Mouse (Mus musculus) layer of hippocampus, postnatal 25 days (tissue): ENCODE data around the gene Ddr1. TPM values are rescaled to one million over a fixed set of nuclear protein-coding genes. Genes with fewer than 3 reads are reported as not detected.

ENCODE experiments used
- DNase-seq, 2 experiments: peaks; one replicate each; pipeline ENCODE4 v3.0.0; 2022; ENCODE audit warnings: mixed read lengths in 2 of 2, low spot score in 1 of 2; ENCODE audit errors: extremely low spot score in 1 of 2
- total RNA-seq, 2 experiments: library from RNA; stranded (reverse); gene quantifications; 2 replicates each; pipeline ENCODE4 v1.2.3; 2021

Gene Ddr1
- total RNA-seq, 2 experiments from 2014 or later = 78.5 to 82.0 TPM

DNA sequence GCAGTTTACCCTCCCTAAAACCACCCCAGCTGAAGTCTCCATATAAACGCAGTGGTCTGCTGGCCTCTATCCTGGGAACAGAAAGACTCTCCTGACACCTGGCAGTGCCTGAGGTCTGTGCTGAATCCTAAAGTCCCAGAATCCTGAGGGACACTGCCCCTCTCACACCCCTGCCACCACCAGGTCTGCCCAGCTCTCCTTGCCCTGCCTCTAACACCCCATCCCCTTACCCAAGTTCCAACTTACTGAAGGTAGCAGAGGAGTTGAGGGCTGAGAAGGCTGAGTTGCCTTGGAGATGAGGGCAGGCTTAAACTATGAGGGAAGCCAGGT is 7.0 kb downstream of the Ddr1 start:
- no peak for DNase-seq

DNA sequence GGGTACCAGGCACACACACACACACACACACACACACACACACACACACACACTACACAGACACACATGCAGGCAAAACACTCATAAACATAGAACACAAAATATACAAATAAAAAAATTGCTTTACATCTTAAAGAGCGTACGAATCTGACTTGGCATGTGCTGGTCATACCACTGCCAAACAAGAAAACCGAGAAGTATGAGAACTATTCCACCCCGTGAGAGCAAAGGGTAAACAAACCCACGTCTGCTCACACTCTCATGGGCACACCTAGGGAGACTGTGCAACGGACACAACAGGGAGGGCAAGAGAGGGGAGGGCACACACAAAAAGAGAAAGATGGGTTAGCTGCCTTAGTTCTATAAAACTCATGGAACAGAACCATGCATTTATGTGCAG is 7.7 kb downstream of the Ddr1 start:
- DNase-seq = no peak

DNA sequence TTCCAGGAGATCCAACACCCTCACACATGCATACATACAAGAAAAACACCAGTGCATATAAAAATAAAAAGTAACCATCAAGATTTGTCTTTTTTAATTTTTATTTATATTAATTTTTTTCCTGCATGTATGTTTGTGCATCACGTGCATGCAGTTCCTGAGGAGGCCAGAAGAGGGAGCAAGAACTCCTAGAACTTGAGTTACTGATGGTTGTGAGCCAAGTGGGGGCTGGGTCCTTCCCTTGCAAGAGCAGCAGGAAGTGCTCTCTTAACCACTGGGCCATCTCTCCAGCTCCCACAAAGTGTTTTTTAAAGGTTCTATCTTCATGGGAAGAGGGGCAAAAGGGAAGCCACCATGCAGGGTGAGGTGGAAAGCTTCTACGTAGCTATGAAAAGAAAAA is 9.1 kb downstream of the Ddr1 start:
- DNase-seq = no peak

DNA sequence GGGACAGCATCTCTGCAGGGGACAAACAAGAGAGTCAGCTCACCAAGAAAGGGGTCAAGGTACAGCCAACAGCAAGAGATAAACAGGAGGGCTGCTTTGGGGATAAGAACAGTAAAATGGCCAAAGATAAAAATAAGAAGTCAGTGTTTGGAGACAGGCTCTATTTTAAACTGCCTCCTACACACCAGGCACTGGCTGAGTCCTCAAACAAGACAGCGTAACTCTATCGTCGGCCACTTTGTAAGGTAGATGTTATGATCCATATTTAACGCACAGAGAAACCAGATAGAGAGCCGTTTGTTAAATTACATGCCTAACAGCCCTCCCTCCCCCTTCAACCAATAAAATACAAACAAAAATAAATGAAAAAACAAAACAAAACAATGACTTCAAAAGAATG is 10.5 kb downstream of the Ddr1 start:
- no peak for DNase-seq

DNA sequence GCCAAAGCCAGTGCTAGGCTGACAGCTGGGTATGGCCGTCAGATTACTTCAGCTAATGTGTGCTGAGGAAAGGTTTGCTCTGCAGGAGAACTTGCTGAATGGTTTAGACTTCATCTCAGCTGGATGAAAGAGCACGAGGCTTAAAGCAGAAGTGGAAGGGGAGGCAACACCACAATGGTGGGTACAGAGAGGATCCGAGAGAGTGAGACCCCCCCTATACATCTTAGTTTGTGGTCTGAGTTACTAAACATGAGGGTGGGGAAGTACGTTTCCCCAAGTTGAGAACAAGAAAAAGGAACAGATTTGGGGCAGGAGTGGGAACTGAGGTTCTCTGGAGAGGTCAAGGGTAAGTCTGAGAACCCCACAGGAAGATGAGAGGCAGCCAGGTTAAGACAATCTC is 12.1 kb downstream of the Ddr1 start:
- DNase-seq = no peak

DNA sequence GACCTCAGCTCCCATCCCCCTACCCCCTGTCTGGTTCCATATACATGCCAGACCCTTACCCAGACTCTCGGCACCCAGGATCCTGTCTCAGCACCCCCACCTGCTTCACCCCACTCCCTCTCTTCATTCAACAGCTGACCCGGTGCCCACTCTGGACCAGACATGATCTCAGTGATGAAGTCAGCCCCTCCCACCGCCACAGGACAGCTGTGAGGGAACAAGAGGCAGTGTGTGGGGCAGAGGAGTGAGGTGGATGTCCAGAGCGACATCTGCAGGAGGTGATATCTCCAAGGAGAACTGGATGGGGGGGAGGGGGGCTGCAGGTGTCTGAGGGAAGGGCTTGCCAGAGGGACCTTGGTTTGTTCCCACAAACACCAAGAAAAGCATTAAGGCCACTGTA is 12.6 kb downstream of the Ddr1 start:
- DNase-seq = no peak

DNA sequence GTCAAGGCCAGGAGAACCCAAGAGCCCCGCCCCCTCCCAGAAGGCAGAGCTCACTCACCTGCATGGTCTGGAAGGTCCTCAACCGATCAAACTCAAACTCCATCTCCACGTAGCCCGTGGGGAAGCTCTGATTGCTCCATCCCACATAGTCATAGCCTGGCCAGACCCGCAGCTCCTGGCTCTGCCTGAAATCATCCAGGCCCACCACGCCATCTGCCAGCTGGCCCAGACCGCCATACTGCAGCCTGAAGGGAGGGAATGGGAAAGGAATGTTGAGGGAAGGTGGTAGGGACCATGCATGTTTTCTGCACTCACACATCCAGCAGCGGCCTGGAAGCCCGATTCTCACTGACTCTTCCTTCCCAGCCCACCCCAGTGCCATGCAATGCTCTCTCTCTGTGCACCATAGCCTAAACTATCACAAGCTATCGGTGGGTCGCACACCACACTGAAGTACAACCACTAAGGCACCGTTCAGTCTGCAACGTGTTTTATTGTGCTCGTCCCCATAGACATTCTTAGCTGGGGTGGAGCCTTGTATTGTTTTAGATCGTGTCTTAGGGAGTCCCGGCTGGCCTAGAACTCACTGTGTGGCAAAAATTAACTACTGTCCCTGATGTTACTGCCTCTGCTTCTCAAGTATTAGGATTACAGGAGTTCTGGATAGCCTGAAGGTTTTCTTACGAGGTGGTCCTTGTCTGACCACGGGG is 14.3 kb downstream of the Ddr1 start:
- no peak for DNase-seq

DNA sequence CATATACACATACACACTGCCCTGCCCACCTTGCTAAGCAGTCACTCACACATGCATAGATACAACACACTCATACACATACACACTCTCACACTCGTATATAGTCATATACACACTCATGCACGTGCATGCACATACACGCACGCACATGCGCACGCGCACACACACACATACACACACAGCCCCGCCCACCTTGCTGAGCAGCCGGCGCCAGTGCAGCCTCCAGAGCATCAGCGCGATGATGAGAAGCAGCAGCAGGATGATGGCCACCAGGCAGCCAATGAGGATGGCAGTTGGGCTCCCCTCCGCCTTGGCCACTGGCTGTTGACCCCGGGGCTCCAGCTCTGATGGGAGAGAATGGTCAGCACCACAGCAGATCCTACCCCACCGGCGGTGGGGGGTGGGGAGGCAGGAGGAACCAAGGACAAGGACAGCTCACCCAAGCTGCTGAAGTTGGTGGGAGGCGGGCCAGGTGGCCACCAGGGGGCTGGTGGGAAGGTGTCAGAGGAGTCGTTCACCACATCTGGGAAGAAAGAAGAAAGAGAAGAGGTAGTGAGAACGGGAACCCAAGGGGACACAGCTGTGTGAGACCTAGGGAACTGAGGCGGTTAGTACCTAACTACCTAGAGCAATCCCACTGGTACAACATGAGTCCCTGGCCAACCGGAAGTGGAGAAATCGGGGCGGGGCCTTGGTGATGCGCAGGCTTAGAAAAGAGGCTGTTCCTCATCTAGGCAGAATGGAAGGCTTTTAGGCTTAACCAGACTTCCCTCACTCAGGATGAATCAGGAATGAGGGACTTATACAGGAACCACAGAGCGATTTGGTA is 15.9 kb downstream of the Ddr1 start:
- DNase-seq = no peak

DNA sequence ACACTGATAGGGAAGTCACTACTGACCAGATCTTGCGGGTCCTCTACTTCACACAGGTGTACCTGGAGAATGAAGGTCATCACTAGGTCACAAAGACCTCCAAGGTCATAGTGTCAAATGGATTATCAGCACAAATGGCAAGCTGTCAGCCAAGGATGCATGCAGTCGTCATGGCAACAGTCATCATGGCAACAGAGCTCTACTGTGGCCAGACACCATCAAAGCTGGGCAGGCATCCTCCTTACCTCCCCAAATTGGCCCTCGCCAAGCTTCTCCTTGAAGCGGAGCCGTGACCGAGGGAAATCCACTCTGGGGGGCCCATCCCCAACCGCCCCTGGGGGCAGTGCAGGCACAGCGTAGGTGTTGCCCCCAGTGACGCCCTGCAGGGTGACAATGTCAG is 19.4 kb downstream of the Ddr1 start:
- no peak for DNase-seq

DNA sequence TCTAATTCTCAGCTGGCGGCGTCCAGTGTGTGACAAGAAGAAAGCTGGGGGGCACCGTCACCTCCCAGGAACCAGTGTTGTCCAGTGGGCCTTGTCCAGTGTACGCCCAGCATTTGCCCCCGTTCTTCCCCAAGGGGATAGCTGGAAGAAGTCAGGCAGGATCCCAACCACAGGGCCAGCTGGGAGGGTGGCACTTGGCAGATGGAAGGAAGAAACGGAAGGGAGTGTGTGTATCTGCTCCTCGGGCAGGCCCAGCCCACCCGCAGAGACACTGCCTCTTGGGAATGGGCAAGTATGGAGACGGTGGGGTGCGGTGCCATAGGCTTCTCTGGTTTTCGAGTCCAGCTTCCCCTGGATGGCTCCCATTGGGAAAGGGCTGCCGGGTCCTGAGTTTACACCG is 22.4 kb downstream of the Ddr1 start:
- no peak for DNase-seq

DNA sequence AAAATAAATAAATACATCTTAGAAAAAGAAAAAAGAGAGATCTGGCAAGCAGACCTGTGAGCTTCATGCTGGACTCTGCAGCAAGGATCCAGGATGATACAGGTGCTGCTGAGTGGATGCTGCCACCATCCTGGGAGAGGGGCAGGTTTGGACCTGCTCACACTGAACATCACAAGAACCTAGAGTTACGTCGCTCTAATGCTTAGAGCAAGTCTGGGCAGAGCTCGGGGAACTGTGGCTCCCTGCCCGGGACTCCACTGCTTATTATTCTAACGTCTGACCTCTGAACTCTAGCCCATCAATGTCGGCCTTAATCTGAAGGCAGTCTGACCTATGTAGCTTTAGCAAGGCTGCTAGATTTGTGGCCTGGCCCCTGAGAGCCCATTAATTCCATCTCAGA is 23.8 kb downstream of the Ddr1 start:
- DNase-seq = no peak

DNA sequence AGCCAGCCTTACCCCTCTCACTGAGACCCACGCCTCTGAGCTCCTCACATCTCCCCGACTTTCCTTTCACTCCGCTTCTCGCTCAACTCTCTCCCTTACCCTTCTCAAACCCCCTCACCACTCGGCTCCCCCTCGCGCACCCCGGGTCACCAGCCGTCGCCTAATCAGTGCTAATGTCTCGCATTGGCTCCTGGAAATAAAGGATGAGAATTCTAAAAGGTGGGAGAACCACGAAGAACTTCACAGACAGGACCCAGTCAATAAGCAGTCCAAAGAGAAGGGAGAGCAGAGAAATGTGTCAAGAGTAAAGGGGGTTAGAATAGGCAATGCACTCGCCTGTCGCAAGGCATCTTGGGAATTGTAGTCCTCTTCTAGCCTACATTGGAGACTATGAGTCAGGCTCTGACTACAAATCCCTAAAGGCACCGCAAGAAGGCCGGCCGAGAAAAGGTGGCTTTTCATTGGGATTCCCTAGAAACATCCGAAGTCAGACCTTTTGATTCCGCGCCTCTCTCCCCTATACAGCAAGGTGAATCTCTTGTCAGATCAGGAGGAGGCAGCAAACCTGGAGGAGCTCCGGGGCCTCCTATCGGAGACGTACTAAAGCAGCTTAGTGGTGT is 30.9 kb downstream of the Ddr1 start, which contains the start of gene Gtf2h4:
Gene Gtf2h4 (minus strand): TSS at position 324 of the 620 bp plus-strand sequence.
- peak; percentile 43 to 71 for DNase-seq

DNA sequence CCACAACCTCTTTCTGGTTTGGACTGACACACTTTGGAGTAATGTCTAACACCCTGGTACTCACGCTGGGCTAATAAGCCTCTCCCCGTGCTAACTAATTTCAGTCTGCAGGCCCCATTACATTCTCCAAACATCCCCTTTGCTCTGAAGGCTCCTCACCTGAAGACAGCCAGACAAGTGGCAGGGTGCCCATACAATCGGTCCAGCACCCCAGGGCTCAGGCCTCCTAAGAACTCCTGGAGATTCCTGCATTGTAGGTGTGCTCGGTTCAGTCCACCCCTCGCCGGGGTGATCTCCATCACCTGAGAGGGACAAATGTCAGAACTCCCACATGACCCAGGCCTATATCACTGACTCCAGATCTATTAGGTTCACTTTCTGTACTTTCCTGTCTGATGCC is 31.9 kb downstream of the Ddr1 start:
- DNase-seq = no peak

DNA sequence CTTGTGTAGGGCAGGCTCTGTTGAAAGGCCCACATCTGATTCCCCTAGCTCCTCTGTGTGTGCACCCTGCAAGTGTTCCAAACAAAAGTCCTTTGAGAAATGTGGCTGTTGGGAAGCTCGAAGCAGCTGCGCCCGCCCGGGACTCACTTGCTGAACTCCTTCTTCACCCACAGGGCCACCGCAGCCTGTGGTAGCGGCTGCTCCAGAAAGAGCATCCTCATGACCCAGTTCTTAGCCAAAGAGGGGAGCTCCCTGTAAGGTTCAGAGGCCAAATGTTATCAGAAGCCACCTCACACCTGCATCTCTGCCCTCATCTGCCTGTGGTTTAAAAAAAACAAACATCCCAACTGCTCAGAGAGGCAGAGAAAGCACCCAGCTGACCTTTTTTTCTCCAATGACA is 32.6 kb downstream of the Ddr1 start:
- no peak for DNase-seq

DNA sequence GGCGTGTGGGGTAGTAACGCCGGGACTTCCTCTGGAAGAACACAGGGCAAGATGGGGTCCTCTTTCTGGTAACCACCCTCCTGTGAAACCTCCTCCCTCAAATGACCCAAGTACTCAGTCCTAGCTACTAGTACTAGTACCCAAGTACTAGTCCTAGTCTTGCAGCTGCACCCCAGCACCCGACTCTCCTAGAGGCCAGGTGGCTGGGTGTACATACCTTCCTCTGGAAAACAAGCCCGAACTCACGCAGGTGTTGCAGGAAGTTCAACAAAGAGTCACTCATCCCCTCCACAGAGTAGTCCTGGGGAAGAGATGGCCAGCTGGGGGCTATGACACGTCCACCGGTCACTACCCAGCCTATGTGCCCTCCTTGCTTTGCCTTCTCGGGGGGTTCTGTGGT is 34.7 kb downstream of the Ddr1 start:
- no peak for DNase-seq

DNA sequence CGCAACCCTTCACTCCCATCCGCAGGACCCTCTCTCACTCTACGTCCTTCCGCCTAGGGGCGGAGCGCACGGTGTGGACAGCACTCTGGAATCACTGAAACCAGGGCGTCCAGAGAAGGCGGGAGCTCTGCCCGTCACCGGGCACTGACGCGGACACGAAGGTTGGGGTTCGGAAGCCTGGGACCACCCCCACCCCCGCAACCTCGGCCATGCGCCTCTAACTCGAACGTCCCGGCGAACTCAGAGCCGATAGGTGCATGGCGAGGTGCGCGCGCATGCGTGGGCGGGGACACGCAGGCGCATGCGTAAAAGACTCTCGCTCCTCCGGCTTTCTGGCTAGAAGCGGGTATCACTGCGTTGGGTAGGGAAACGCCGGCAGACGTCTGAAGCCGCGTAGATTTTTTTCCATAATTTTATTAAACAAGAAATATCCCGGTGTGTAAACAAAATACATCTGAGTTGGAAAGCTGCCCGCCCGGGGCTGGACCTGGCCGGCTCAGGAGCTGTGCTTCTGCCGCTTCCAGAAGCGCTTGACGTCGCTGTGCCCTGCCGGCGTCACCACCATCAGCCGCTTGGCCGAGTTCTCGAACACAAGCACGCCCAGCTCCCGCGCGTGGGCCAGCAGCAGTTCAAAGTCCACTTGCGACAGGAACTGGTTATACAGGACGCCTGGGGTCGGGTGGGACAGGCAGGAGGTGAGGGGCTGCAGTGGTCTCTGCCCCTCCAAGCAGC is 36.9 kb downstream of the Ddr1 start, which contains the start of gene Vars2:
Gene Vars2 (minus strand): TSS at position 259 of the 732 bp plus-strand sequence.
- DNase-seq = peak; percentile 96 to 97

DNA sequence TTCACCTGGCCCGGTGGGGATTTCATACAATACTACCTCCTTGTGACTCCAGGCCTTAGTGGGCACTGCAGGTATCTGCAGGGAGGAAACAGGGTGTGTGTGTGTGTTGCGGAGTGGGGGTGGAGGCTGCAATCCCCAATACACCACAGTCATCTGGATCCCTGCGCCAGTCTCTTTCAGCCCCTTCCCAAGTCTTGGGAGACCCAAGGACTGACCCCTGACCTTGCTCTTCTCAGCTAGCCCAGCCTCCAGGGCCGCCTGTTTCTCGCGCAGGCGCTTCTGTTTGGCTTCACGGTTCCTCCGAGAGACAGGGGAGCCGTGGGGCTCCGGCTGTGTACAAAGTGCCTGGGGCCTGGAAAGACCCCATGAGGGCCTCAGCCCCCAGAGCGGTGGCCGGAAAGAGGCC is 37.6 kb downstream of the Ddr1 start:
- peak in 1 of 2 experiments; percentile 28 for DNase-seq

DNA sequence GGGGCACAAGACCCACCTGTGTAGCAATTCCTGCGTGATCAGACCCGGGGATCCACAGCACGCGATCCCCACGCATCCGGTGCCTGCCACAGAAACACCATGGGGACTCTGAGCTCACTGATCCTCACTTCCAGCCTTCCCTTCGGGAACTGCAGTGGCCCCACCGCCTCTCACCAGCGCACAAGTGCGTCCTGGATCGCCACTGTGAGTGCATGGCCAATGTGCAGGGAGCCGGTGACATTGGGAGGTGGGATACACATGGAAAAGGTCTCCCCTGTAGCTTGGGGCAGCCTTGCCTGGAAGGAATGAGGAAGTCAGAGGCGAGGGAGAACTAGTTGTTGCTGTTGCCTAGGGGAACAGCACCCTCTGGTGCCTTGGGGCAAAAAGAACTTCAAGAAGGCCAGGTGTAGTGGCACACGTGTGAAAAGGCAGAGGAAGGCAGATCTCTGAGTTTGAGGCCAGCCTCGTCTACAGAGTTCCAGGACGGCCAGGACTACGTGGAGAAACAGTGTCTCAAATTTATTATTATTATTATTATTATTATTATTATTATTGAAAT is 38.4 kb downstream of the Ddr1 start:
- no peak for DNase-seq

DNA sequence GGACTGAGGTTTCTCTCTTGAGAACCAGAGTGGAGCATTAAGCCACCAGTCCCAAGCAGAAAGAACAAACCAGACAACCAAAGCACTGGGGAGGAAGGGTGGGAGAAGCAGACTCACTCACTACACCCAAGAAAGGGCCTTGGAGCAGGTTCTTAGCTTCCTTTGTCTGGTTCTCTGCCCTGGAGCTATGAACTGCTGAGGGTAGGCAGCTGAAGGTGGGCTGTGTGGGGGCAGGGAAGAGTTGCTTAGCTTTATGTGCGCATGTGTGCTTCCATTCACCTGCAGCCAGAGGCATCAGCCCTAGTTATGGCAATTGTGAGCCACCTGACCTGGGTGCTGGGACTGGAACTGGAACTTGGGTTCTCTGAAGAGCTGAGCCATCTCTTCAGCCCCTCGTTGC is 51.3 kb downstream of the Ddr1 start:
- DNase-seq = no peak

DNA sequence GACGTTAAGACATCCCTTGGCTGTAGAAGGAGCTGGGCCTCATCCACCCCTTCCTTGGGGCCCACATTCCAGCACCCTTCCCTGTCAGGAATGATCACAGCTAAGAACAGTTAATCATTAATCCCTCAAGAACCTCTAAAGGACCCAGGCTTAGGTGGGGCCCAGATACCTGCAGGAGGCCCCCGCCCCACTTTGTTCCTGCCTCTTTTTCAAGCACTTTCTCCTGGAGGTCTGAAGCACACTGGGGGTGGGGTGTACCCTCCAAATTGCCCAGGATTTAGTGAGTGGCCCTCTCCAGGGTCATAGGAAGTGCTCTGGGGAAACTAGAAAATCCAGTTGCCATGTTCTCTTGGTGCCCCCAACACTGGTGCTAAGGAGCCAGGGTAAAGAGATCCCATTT is 55.0 kb downstream of the Ddr1 start:
- no peak for DNase-seq
